Mouse (Mus musculus) heart, embryonic 16.5 days (tissue): ENCODE measurements around the gene Eci1. TPM values are rescaled to one million over a fixed set of nuclear protein-coding genes. Genes with fewer than 3 reads are reported as not detected.
"Not testable (repeated sequence)": the region's sequence is repeated elsewhere in the genome, so short reads cannot be mapped to it uniquely, and the experiment has no call there.

Experiments used
- ATAC-seq: fragments of 200-750 bp; cut with Nextera tagmentation; replicated peaks from 2 replicates; pipeline ENCODE4 v1.8.0; 2017; ENCODE audit warnings: moderate number of reproducible peaks; ENCODE audit not compliant: insufficient read depth, low FRiP score; ENCODE audit errors: extremely low read depth
- H3K27ac ChIP-seq: fragments of 300-500 bp; sonication (generic); 2 replicates; pipeline ENCODE4 v1.5.1; 2014; ENCODE audit warnings: mild to moderate bottlenecking, low read length, control low read depth, moderate library complexity
- H3K27me3 ChIP-seq: fragments of 300-500 bp; sonication (generic); 2 replicates; pipeline ENCODE4 v1.6.1; 2014; ENCODE audit warnings: low read length, mixed read lengths; ENCODE audit not compliant: control insufficient read depth, insufficient read depth
- H3K36me3 ChIP-seq: fragments of 300-500 bp; sonication (generic); 2 replicates; pipeline ENCODE4 v1.6.1; 2014; ENCODE audit not compliant: control insufficient read depth, insufficient read depth
- H3K4me1 ChIP-seq: fragments of 300-500 bp; sonication (generic); 2 replicates; pipeline ENCODE4 v1.6.1; 2014; ENCODE audit warnings: low read length, mixed read lengths; ENCODE audit not compliant: control insufficient read depth, insufficient read depth
- H3K4me2 ChIP-seq: fragments of 300-500 bp; sonication (generic); 2 replicates; pipeline ENCODE4 v1.6.1; 2014; ENCODE audit warnings: low read depth, mild to moderate bottlenecking, control low read depth, low read length
- H3K4me3 ChIP-seq: fragments of 300-500 bp; sonication (generic); 2 replicates; pipeline ENCODE4 v1.5.1; 2014; ENCODE audit warnings: mild to moderate bottlenecking, control low read depth, low read length
- H3K9ac ChIP-seq: fragments of 300-500 bp; sonication (generic); 2 replicates; pipeline ENCODE4 v1.6.1; 2014; ENCODE audit warnings: low read length, control low read depth
- H3K9me3 ChIP-seq: fragments of 300-500 bp; sonication (generic); replicated peaks from 2 replicates; pipeline ENCODE4 v1.6.1; 2016; ENCODE audit warnings: low read length; ENCODE audit not compliant: control insufficient read depth
- WGBS: fragments of 180-500 bp; shearing (Covaris S2); extraction: QIAGEN DNeasy Blood & Tissue Kit; methylation state at CpG from one replicate; pipeline ENCODE4 v1.1.7; 2014; 5-methylcytosine and 5-hydroxymethylcytosine counted together
- polyA plus RNA-seq: library from polyadenylated mRNA; unstranded; fragments of >200 nt; fragmentation: Nextera tagmentation; extraction: Ambion mirVana; gene quantifications from 2 replicates; pipeline ENCODE4 v1.2.1, GENCODE M21; 2015

Eci1 gene
- polyA plus RNA-seq, 1 experiment from 2014 or later: 371 TPM

- WGBS: 94% methylated on average over 8 of the region's 8 CpGs
- no peak for ATAC-seq
- Histone ChIP-seq H3K4me3 (no peak overlapping the region), H3K9ac (no peak overlapping the region), H3K9me3 (no peaks in the 10 kb centered on the region), H3K27ac (no peak overlapping the region), H3K4me2 (no peak overlapping the region), H3K4me1 (no peaks in the 10 kb centered on the region), H3K36me3 (peaks cover 56% of the 10 kb centered on the region), H3K27me3 (no peaks in the 10 kb centered on the region)
Observed at GRCm38 (mm10) chr17:24446590-24446989, 20.1 kb downstream of the Eci1 start.

DNA sequence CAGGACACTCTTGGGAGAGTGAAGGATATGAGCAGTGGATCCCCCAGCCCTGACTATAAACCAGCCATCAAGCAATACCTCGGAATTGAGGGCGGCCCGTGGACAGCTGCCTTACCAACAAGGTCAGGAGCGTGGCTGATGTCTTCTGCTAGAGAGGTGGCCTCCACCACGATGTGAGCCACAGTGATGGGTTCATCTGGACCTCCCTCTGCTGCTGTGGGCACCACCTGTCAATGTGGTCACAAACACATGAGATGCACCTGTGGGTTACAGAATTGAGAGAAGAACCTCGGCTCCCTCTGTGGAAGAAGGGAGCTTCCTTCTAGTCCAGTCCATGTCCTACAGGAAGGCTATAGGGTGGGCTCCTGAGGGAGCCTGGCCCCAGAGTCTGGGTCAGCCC is 23.1 kb downstream of the Eci1 start:
- no peak for ATAC-seq
- Histone ChIP-seq H3K9me3 (no peaks in the 10 kb centered on the region), H3K27ac (no peak overlapping the region), H3K27me3 (no peaks in the 10 kb centered on the region), H3K36me3 (peaks cover 45% of the 10 kb centered on the region), H3K4me1 (peaks cover 10% of the 10 kb centered on the region), H3K4me2 (no peak overlapping the region), H3K4me3 (no peak overlapping the region), H3K9ac (no peak overlapping the region)
- 86% methylated on average over 6 of the region's 6 CpGs for WGBS

GRCm38 (mm10) chr17:24451220-24451619 is 24.8 kb downstream of the Eci1 start:
- Histone ChIP-seq H3K27me3 (no peaks in the 10 kb centered on the region), H3K4me1 (peaks cover 10% of the 10 kb centered on the region), H3K27ac (no peak overlapping the region), H3K4me2 (no peak overlapping the region), H3K9me3 (no peaks in the 10 kb centered on the region), H3K36me3 (peaks cover 31% of the 10 kb centered on the region), H3K4me3 (no peak overlapping the region), H3K9ac (no peak overlapping the region)
- no peak for ATAC-seq
- 87% methylated on average over 6 of the region's 6 CpGs for WGBS

DNA sequence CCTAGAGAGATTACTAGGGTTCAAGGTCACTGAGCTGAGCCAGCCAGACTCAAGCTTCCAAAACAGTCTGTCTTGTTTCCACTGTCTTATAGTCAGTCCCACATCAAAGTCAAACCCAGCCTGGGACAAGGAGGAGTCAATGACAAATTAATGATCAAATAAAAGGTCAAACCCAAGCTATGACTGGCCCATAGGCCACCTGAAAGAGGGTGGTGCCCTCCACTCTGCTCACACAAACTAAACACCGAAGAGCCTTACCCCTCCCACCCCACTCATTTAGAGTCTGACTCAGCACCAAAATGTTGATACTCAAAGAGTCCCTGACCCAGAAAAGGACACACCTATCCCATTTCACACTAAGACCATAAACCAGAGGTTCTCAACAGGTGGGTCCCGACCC is 26.9 kb downstream of the Eci1 start:
- 70% methylated on average over 2 of the region's 2 CpGs for WGBS
- H3K4me3 ChIP-seq: no peak overlapping the region
- H3K27me3 ChIP-seq: no peaks in the 10 kb centered on the region
- no peak for ATAC-seq
- H3K27ac ChIP-seq: no peak overlapping the region
- 0 out of 2 replicates have a peak overlapping the region, but pooled peaks have one; percentile 83 for H3K4me2 ChIP-seq
- H3K36me3 ChIP-seq: peaks cover 11% of the 10 kb centered on the region
- H3K9me3 ChIP-seq: no peaks in the 10 kb centered on the region
- peaks cover 10% of the 10 kb centered on the region for H3K4me1 ChIP-seq
- no peak overlapping the region for H3K9ac ChIP-seq

DNA sequence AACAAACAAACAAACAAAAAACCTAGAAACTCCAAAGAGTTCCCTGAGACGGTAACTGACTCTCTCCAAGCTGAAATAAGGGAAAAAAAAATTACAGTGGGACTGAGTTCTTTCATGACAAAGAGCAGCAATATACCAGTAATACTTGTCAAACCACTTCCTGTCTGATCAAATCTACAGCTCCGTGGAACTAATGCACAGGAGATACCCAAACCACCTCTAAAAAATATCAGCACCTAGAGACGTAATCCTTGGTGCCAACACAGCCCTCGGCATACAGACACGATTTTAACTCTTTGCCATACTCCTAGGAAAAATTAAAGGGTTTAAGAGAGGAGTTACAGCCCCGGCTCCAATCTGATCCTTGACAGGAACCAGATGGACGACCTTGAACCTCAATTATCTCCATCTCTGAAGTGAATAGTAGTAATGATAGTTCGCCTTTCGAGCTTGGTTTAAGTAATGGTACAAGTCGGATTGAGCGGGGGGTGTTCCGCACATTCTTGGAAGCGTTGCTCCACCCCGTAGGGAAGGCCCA is 27.8 kb downstream of the Eci1 start:
- Histone ChIP-seq H3K4me2 (peak overlapping the region; percentile 83), H3K4me1 (peaks cover 10% of the 10 kb centered on the region)
- WGBS: 3% methylated on average over 14 of the region's 14 CpGs

GRCm38 (mm10) chr17:24454756-24455522 is 28.5 kb downstream of the Eci1 start:
- Histone ChIP-seq H3K4me1 (peaks cover 10% of the 10 kb centered on the region), H3K27ac (peak overlapping the region; percentile 96), H3K36me3 (no peaks in the 10 kb centered on the region), H3K27me3 (no peaks in the 10 kb centered on the region), H3K9ac (peak overlapping the region; percentile 94), H3K4me3 (peak overlapping the region; percentile 82), H3K4me2 (peak overlapping the region; percentile 83), H3K9me3 (no peaks in the 10 kb centered on the region)
- WGBS: under 1% methylated on average over 67 of the region's 67 CpGs
- ATAC-seq: peak; percentile 93

More for the DNA sequence above, 27.8 kb downstream of the Eci1 start:
- Histone ChIP-seq H3K27me3 (no peaks in the 10 kb centered on the region), H3K27ac (peak overlapping the region; percentile 96), H3K4me3 (peak overlapping the region; percentile 82), H3K9me3 (no peaks in the 10 kb centered on the region), H3K9ac (peak overlapping the region; percentile 94), H3K36me3 (peaks cover 2% of the 10 kb centered on the region)
- no peak for ATAC-seq

DNA sequence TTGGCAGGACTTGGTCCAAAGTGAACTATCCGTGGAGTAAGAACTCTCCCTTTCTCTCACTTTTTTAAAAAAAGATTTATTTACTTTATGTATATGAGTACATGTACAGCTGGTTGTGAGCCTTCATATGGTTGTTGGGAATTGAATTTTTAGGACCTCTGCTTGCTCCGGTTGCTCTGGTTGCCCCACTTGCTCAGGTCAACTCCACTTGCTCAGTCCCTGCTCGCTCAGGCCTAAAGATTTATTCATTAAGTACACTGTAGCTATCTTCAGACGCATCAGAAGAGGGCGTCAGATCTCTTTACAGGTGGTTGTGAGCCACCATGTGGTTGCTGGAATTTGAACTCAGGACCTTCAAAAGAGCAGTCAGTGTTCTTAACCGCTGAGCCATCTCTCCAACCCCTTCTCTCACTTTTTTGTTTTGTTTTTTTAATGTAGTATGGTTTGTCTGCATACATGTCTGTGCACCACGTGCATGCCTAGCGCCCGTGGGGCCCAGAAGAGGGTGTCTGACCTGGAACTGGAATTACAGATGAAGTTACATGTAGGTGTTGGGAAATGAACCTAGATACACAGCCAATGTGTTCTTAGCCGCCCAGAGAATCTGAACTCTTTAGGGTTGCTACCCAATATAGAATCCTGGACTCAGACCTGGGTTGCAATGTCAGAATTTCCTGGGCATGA is 29.2 kb downstream of the Eci1 start:
- peak overlapping the region; percentile 49; the same call in 1 of the 2 replicates for H3K4me2 ChIP-seq
- H3K4me1 ChIP-seq, H3K27me3 ChIP-seq, ATAC-seq, H3K9me3 ChIP-seq, H3K9ac ChIP-seq, H3K36me3 ChIP-seq, H3K27ac ChIP-seq, H3K4me3 ChIP-seq: not testable (repeated sequence)
- WGBS: 53% methylated on average over 10 of the region's 10 CpGs

- Histone ChIP-seq H3K36me3 (no peaks in the 10 kb centered on the region), H3K9ac (no peak overlapping the region), H3K9me3 (no peaks in the 10 kb centered on the region), H3K4me3 (no peak overlapping the region), H3K27me3 (no peaks in the 10 kb centered on the region), H3K4me1 (peaks cover 12% of the 10 kb centered on the region), H3K27ac (no peak overlapping the region), H3K4me2 (no peak overlapping the region)
- ATAC-seq: no peak
- WGBS: 66% methylated on average over 2 of the region's 2 CpGs
Observed at GRCm38 (mm10) chr17:24461580-24461979, 35.1 kb downstream of the Eci1 start.

DNA sequence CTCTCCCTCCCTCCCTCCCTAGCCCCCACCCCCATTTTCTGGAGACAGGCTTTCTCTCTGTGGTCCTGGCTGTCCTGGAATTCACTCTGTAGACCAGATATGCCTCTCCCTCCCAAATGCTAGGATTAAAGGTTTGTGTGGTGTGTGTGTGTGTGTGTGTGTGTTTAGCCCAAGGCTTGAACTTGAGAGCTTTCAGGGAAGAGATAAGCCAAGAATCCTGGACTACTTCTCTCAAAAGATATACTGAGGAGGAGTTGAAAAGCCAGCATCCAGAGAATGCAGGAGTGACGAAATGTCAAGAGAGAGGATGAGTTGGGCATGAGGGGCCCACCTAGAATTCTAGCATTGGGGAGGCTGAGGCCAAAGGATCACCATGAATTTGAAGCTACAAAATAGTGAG is 36.5 kb downstream of the Eci1 start:
- H3K27ac ChIP-seq: no peak overlapping the region
- ATAC-seq: peak; percentile 54
- 40% methylated on average over 1 of the region's 1 CpGs for WGBS
- H3K36me3 ChIP-seq: no peaks in the 10 kb centered on the region
- H3K9ac ChIP-seq: no peak overlapping the region
- no peaks in the 10 kb centered on the region for H3K27me3 ChIP-seq
- H3K4me2 ChIP-seq: no peak overlapping the region
- H3K4me1 ChIP-seq: peaks cover 12% of the 10 kb centered on the region
- H3K4me3 ChIP-seq: no peak overlapping the region
- H3K9me3 ChIP-seq: no peaks in the 10 kb centered on the region
